Mouse (Mus musculus) naive thymus-derived CD4-positive, alpha-beta T cell, adult 5 months (primary cell): ENCODE measurements around the gene Vmn2r91. TPM values are rescaled to one million over a fixed set of nuclear protein-coding genes. Genes with fewer than 3 reads are reported as not detected.

Experiments
- polyA plus RNA-seq: library from polyadenylated mRNA; unstranded; fragments of 100-300 nt; shearing (Covaris generic); gene quantifications from one replicate; pipeline ENCODE4 v1.2.1, GENCODE M21; 2017

Vmn2r91 gene
- not detected for polyA plus RNA-seq

DNA sequence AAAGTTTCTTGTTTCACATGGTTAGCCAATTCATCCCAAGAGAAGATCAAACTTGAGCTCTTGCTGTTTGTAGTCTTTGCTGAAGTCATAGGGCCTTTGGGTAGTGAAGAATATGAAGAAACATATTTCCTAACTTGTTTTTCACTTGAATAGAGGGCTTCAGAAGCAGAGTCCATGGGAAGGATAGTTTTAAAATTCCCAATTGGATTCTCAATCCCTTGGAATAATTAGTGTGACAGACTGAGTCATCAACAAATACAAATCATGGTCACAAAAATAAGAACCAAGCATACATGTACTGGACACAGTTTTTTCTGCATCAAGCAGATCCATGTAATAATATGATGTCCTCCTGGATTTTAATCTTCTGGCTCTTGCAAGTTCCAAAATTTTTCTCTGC, at the start of gene Vmn2r91:
Gene Vmn2r91 (plus strand): TSS at position 301 of the 400 bp plus-strand sequence.

GRCm38 (mm10) chr17:18049124-18049523, 35.7 kb upstream of the Vmn2r91 start, which contains the start of gene Vmn2r124:
Vmn2r124 (plus strand) TSS chr17:18049424.

GRCm38 (mm10) chr17:18151587-18151986, 66.8 kb downstream of the Vmn2r91 start, which contains the start of gene Vmn2r92:
Vmn2r92 (plus strand) TSS chr17:18151887.

Other genes starting within 250 kb of the Vmn2r91 start
- not detected for gene Has1, start 229.8 kb upstream of the Vmn2r91 start, polyA plus RNA-seq
- gene Fpr1, start 201.1 kb upstream of the Vmn2r91 start, polyA plus RNA-seq: not detected
- gene Fpr2, start 197.2 kb upstream of the Vmn2r91 start, polyA plus RNA-seq: not detected
- not detected for gene Fpr3, start 197.2 kb upstream of the Vmn2r91 start, polyA plus RNA-seq
- gene Fpr-rs4, start 63.3 kb upstream of the Vmn2r91 start, polyA plus RNA-seq: not detected
- not detected for gene Vmn2r124, start 35.6 kb upstream of the Vmn2r91 start, polyA plus RNA-seq
- 0.06 TPM for gene Vmn2r92, start 66.9 kb downstream of the Vmn2r91 start, polyA plus RNA-seq
- 0.10 TPM for gene Vmn2r94, start 192.7 kb downstream of the Vmn2r91 start, polyA plus RNA-seq
- gene Vmn2r93, start 213.1 kb downstream of the Vmn2r91 start, polyA plus RNA-seq: 0.05 TPM